Mouse (Mus musculus): ENCODE data around the gene Psmc3. TPM values are rescaled to one million over a fixed set of nuclear protein-coding genes. Genes with fewer than 3 reads are reported as not detected.
A peak's percentile ranks its signal among the peaks of the same experiment; 100 is the strongest.

Gene Psmc3
- total and polyA plus RNA-seq, 2 experiments: 69.4 to 190 TPM

DNA sequence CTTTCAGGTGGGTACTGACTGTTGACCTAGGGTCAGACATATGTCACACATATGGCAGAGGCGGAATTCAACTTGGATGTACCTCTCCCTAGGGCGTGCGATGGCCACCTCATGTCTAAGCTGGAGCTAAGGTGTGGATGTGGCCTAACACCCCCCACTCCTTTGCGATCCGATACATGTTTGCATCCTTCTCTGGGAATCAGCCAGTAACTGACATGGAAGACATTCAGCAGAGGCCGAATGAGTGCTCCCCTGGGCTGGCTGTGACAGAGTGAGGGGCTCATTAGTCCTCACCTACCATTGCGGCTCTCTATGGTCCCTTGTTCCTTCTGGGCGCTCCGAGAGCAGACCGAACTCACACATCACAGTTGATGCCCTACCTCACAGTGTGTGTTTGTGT is 17.2 kb downstream of the Psmc3 start:
- no peaks in the 10 kb centered on the region for H3K27me3 ChIP-seq (ENCODE audit: control insufficient read depth, insufficient read depth, low read length)
- no peak for TF ChIP-seq POLR2A (IDR thresholded peaks at IDR 0.05; ENCODE audit: extremely low read depth, insufficient read depth, low read length)
- TF ChIP-seq CTCF (IDR thresholded peaks at IDR 0.05; ENCODE audit: low read depth, low read length): no peak
- H3K27ac ChIP-seq (replicated peaks; ENCODE audit: insufficient read depth, low read depth, low read length): no peak overlapping the region
- no peak overlapping the region for H3K9ac ChIP-seq (ENCODE audit: low read depth, low read length)
- no peaks in the 10 kb centered on the region for H3K79me2 ChIP-seq (ENCODE audit: control insufficient read depth, insufficient read depth, low read length)
- peaks cover 8% of the 10 kb centered on the region; the same call in 1 of the 2 replicates for H3K4me1 ChIP-seq (ENCODE audit: control insufficient read depth, insufficient read depth, low read length)
- no peak for DNase-seq (ENCODE audit: extremely low read depth, low read depth, low spot score)
- no peak overlapping the region for H3K4me3 ChIP-seq (ENCODE audit: insufficient read depth, low read depth, low read length)
- no peaks in the 10 kb centered on the region for H3K36me3 ChIP-seq (ENCODE audit: control insufficient read depth, insufficient read depth, low read length)
- 83% methylated on average over 10 of the region's 10 CpGs for WGBS

DNA sequence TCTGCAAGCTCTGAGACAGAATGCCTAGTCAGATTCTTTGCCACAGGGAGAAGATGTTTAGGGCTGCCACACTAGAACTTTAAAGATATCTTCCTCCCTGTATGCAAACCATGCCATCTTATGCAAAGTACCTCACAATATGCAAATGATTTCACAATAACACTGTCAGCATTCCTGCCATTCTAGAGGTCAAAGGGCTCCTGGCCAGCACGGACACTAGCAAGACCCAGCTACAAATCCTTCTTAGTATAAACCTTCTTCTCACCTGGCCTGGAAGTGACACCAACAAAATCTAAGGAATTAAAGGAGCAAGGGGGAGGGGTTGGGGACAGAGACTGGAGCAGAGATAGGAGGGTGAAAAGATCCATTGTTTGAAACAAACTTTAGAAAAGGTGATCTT is 18.3 kb downstream of the Psmc3 start:
- no peaks in the 10 kb centered on the region for H3K79me2 ChIP-seq (ENCODE audit: control insufficient read depth, insufficient read depth, low read length)
- H3K9ac ChIP-seq (ENCODE audit: low read depth, low read length): no peak overlapping the region
- 9% methylated on average over 1 of the region's 1 CpGs for WGBS
- no peaks in the 10 kb centered on the region for H3K27me3 ChIP-seq (ENCODE audit: control insufficient read depth, insufficient read depth, low read length)
- H3K4me1 ChIP-seq (ENCODE audit: control insufficient read depth, insufficient read depth, low read length): peaks cover 8% of the 10 kb centered on the region; the same call in 1 of the 2 replicates
- H3K27ac ChIP-seq (replicated peaks; ENCODE audit: insufficient read depth, low read depth, low read length): no peak overlapping the region
- H3K4me3 ChIP-seq (ENCODE audit: insufficient read depth, low read depth, low read length): no peak overlapping the region
- peak; percentile 68 for DNase-seq (ENCODE audit: extremely low read depth, low read depth, low spot score)
- H3K36me3 ChIP-seq (ENCODE audit: control insufficient read depth, insufficient read depth, low read length): no peaks in the 10 kb centered on the region
- no peak for TF ChIP-seq POLR2A (IDR thresholded peaks at IDR 0.05; ENCODE audit: extremely low read depth, insufficient read depth, low read length)
- no peak for TF ChIP-seq CTCF (IDR thresholded peaks at IDR 0.05; ENCODE audit: low read depth, low read length)

DNA sequence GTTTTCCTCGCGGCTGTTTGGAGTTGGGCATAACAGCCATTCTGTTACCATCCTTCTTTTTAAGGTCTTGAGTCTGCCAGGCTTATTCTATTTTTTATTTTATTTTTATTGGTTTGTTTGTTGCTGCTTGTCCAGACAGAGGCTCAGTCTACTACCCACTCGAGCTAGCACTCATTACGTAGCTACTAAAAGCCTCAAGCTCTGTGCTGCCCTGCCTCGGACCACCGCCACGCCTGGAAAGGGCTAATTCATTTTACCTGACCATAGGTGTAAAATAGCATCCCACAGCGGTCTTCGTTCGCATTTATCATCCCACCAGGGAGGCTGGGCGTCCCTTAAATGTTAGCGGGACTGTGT is 24.1 kb downstream of the Psmc3 start:
- no peaks in the 10 kb centered on the region; the same call in 1 of the 2 replicates for H3K4me1 ChIP-seq (ENCODE audit: control insufficient read depth, insufficient read depth, low read length)
- H3K36me3 ChIP-seq (ENCODE audit: control insufficient read depth, insufficient read depth, low read length): no peaks in the 10 kb centered on the region
- TF ChIP-seq CTCF (IDR thresholded peaks at IDR 0.05; ENCODE audit: low read depth, low read length) (no peak), POLR2A (IDR thresholded peaks at IDR 0.05; ENCODE audit: extremely low read depth, insufficient read depth, low read length) (no peak)
- peaks cover 2% of the 10 kb centered on the region; the same call in 1 of the 2 replicates for H3K27me3 ChIP-seq (ENCODE audit: control insufficient read depth, insufficient read depth, low read length)
- no peak overlapping the region for H3K9ac ChIP-seq (ENCODE audit: low read depth, low read length)
- H3K4me3 ChIP-seq (ENCODE audit: insufficient read depth, low read depth, low read length): no peak overlapping the region
- H3K79me2 ChIP-seq (ENCODE audit: control insufficient read depth, insufficient read depth, low read length): no peaks in the 10 kb centered on the region
- no peak overlapping the region for H3K27ac ChIP-seq (replicated peaks; ENCODE audit: insufficient read depth, low read depth, low read length)
- no peak for DNase-seq (ENCODE audit: extremely low read depth, low read depth, low spot score)
- 50% methylated on average over 12 of the region's 12 CpGs for WGBS

DNA sequence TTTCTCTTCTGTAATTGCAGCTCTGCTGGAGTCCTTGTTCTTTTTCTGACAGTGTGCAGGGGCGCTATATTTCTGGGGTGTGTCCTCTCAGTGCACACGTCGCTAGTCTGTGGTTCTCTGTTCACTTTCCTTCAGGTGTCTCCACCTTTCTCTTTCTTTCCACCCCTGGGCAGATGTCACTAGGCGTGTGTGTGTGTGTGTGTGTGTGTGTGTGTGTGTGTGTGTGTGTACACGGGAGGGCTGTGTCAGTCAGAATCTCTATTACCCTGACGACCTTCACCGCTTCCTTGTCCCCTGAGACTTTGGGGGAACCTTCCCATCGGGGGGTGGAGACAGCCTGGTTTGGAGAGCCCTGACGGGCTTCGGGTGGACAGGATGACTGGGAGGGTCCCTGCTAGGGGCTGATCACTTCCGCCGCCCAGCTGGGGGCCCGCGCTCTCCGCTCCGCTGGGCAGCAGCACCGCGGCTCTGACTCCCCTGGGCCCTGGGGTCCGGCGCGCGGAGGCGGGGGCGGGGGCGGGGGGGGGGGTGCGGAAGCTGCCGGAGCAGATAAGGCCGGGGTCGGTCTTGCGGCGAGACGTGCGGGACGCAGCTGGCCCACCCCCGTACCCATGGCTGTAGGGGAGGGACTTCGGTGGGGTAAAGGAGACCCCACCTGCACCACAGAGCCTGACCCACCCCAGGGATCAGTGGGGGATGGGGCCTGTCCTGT is 24.7 kb downstream of the Psmc3 start:
- no peak overlapping the region for H3K27ac ChIP-seq (replicated peaks; ENCODE audit: insufficient read depth, low read depth, low read length)
- DNase-seq (ENCODE audit: extremely low read depth, low read depth, low spot score): no peak
- peaks cover 2% of the 10 kb centered on the region; the same call in 1 of the 2 replicates for H3K27me3 ChIP-seq (ENCODE audit: control insufficient read depth, insufficient read depth, low read length)
- no peaks in the 10 kb centered on the region for H3K79me2 ChIP-seq (ENCODE audit: control insufficient read depth, insufficient read depth, low read length)
- peak overlapping the region; percentile 33; the same call in 1 of the 2 replicates for H3K4me3 ChIP-seq (ENCODE audit: insufficient read depth, low read depth, low read length)
- H3K9ac ChIP-seq (ENCODE audit: low read depth, low read length): peak overlapping the region; percentile 31; the same call in 1 of the 2 replicates
- TF ChIP-seq CTCF (IDR thresholded peaks at IDR 0.05; ENCODE audit: low read depth, low read length) (no peak), POLR2A (IDR thresholded peaks at IDR 0.05; ENCODE audit: extremely low read depth, insufficient read depth, low read length) (no peak)
- 9% methylated on average over 36 of the region's 36 CpGs for WGBS
- H3K36me3 ChIP-seq (ENCODE audit: control insufficient read depth, insufficient read depth, low read length): no peaks in the 10 kb centered on the region
- no peaks in the 10 kb centered on the region; the same call in 1 of the 2 replicates for H3K4me1 ChIP-seq (ENCODE audit: control insufficient read depth, insufficient read depth, low read length)

DNA sequence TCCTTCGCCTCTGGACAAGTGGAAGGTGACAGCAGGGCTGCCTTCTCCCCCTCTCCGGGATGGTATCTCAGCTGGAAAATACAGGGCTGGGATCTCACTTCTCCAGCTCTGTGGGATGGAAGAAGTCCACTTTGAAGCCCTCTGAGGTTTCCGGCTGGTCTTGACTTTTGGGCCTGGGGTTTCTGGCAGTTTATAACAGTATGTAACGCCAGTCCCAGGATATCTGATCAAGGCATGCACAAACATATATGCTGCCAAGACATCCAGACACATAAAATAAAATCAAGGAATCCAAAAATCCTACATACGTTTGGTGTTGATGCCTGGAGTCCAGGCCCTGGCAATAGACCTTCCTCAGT is 25.2 kb downstream of the Psmc3 start:
- Histone ChIP-seq H3K9ac (ENCODE audit: low read depth, low read length) (peak overlapping the region; percentile 31; the same call in 1 of the 2 replicates), H3K27me3 (ENCODE audit: control insufficient read depth, insufficient read depth, low read length) (peaks cover 2% of the 10 kb centered on the region; the same call in 1 of the 2 replicates), H3K4me3 (ENCODE audit: insufficient read depth, low read depth, low read length) (peak overlapping the region; percentile 33; the same call in 1 of the 2 replicates), H3K27ac (replicated peaks; ENCODE audit: insufficient read depth, low read depth, low read length) (no peak overlapping the region), H3K4me1 (ENCODE audit: control insufficient read depth, insufficient read depth, low read length) (no peaks in the 10 kb centered on the region; the same call in 1 of the 2 replicates), H3K36me3 (ENCODE audit: control insufficient read depth, insufficient read depth, low read length) (no peaks in the 10 kb centered on the region), H3K79me2 (ENCODE audit: control insufficient read depth, insufficient read depth, low read length) (no peaks in the 10 kb centered on the region)
- no peak for TF ChIP-seq CTCF (IDR thresholded peaks at IDR 0.05; ENCODE audit: low read depth, low read length)
- TF ChIP-seq POLR2A (IDR thresholded peaks at IDR 0.05; ENCODE audit: extremely low read depth, insufficient read depth, low read length): no peak
- WGBS: 61% methylated on average over 5 of the region's 5 CpGs
- DNase-seq (ENCODE audit: extremely low read depth, low read depth, low spot score): no peak

All from liver, adult 2 months (tissue).